Mouse (Mus musculus) right cerebral cortex, postnatal 4 days (tissue): Measurements from ENCODE around the gene Ppm1e.
A peak's percentile ranks its signal among the peaks of the same experiment; 100 is the strongest.
"Not testable (repeated sequence)": the region's sequence is repeated elsewhere in the genome, so short reads cannot be mapped to it uniquely, and the experiment has no call there.

Experiments used
- DNase-seq: peaks from one replicate; pipeline ENCODE4 v3.0.0-alpha.2; 2022

Ppm1e gene

GRCm38 (mm10) chr11:87309329-87310074 is 49.3 kb downstream of the Ppm1e start:
- no peak for DNase-seq

GRCm38 (mm10) chr11:87299066-87299465 is 59.8 kb downstream of the Ppm1e start:
- DNase-seq: no peak

- no peak for DNase-seq
These were observed 62.4 kb downstream of the Ppm1e start for GRCm38 (mm10) chr11:87296467-87296866.

- no peak for DNase-seq
These were observed 63.2 kb downstream of the Ppm1e start for GRCm38 (mm10) chr11:87295636-87296035.

- DNase-seq: no peak
These were observed 69.5 kb downstream of the Ppm1e start for GRCm38 (mm10) chr11:87289313-87289712.

GRCm38 (mm10) chr11:87286194-87286593 is 72.6 kb downstream of the Ppm1e start:
- no peak for DNase-seq

GRCm38 (mm10) chr11:87281907-87282475 is 76.8 kb downstream of the Ppm1e start:
- DNase-seq: peak; percentile 48

- no peak for DNase-seq
These were observed 79.4 kb downstream of the Ppm1e start for GRCm38 (mm10) chr11:87279461-87279860.

- DNase-seq: no peak
These were observed 80.0 kb downstream of the Ppm1e start for GRCm38 (mm10) chr11:87278807-87279206.

- DNase-seq: peak; percentile 22
These were observed 82.4 kb downstream of the Ppm1e start for GRCm38 (mm10) chr11:87276240-87276985.

GRCm38 (mm10) chr11:87275420-87276048 is 83.3 kb downstream of the Ppm1e start:
- DNase-seq: no peak

GRCm38 (mm10) chr11:87272725-87273124 is 86.1 kb downstream of the Ppm1e start:
- no peak for DNase-seq

- DNase-seq: no peak
These were observed 87.3 kb downstream of the Ppm1e start for GRCm38 (mm10) chr11:87271479-87271878.

- DNase-seq: peak; percentile 37
These were observed 87.9 kb downstream of the Ppm1e start for GRCm38 (mm10) chr11:87270958-87271357.

GRCm38 (mm10) chr11:87270446-87270845 is 88.4 kb downstream of the Ppm1e start:
- no peak for DNase-seq

GRCm38 (mm10) chr11:87268803-87269202 is 90.0 kb downstream of the Ppm1e start:
- DNase-seq: no peak

GRCm38 (mm10) chr11:87266246-87266645 is 92.6 kb downstream of the Ppm1e start:
- DNase-seq: no peak

GRCm38 (mm10) chr11:87263946-87264345 is 94.9 kb downstream of the Ppm1e start:
- no peak for DNase-seq

- DNase-seq: not testable (repeated sequence)
These were observed 97.1 kb downstream of the Ppm1e start for GRCm38 (mm10) chr11:87261705-87262104.

GRCm38 (mm10) chr11:87259792-87260191 is 99.0 kb downstream of the Ppm1e start:
- no peak for DNase-seq

- DNase-seq: no peak
These were observed 101.5 kb downstream of the Ppm1e start for GRCm38 (mm10) chr11:87257282-87257681.

- DNase-seq: no peak
These were observed 104.7 kb downstream of the Ppm1e start for GRCm38 (mm10) chr11:87254149-87254548.

GRCm38 (mm10) chr11:87253294-87253693 is 105.5 kb downstream of the Ppm1e start:
- no peak for DNase-seq
